Mouse (Mus musculus) lung, adult 2 months (tissue): Measurements from ENCODE around the gene Inhbc.

Experiments
- CTCF ChIP-seq: fragments of 200-500 bp; IDR thresholded peaks from 2 replicates; pipeline ENCODE4 v1.5.1; 2011; ENCODE audit warnings: mild to moderate bottlenecking, low read length, control low read depth; ENCODE audit not compliant: insufficient read depth
- POLR2A ChIP-seq: fragments of 200-500 bp; IDR thresholded peaks from 2 replicates; pipeline ENCODE4 v1.6.1; 2011; ENCODE audit warnings: low read depth, mild to moderate bottlenecking, control low read depth, low read length, borderline replicate concordance; ENCODE audit errors: extremely low read depth

DNA sequence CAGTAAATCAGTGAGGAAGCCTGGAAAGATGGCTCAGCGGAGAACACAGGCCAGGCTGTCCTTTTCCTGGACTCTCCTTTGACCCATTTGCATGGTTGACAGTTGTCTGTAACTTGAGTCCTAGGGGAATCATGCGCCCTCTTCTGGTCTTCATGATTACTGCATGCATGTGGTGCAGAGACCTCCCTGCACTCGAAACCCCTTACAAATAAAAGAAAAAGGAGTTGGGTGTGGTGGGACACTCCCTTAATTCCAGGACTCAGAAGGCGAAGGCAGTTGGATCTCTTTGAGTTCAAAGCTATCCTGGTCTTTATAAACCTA is 57.9 kb downstream of the Inhbc start:
- TF ChIP-seq POLR2A (no peak), CTCF (peak; percentile 56)
